Mouse (Mus musculus) CH12.LX (cell line): ENCODE measurements around the gene Plxna2. TPM values are rescaled to one million over a fixed set of nuclear protein-coding genes. Genes with fewer than 3 reads are reported as not detected.

ENCODE experiments used
- DNase-seq: peaks from one replicate; pipeline ENCODE4 v3.0.0-alpha.2; 2013; ENCODE audit errors: extremely low read depth
- H3K27ac ChIP-seq: 2 replicates; pipeline ENCODE4 v1.5.1; 2012; ENCODE audit warnings: low read depth, mild to moderate bottlenecking, control low read depth, moderate library complexity; ENCODE audit not compliant: insufficient read depth
- H3K27me3 ChIP-seq: replicated peaks from 2 replicates; pipeline ENCODE3; 2012; ENCODE audit warnings: inconsistent platforms
- H3K36me3 ChIP-seq, 2 experiments: replicated peaks in 1 of 2; 2 replicates each; pipeline versions ENCODE3 to v1.6.1; 2012; ENCODE audit warnings: inconsistent platforms in 1 of 2, low read length in 1 of 2, mild to moderate bottlenecking in 1 of 2, mixed read lengths in 1 of 2, moderate library complexity in 1 of 2; ENCODE audit not compliant: control insufficient read depth in 1 of 2, insufficient read depth in 1 of 2
- H3K4me1 ChIP-seq, 2 experiments: 2 replicates each; pipeline ENCODE4 v1.6.1; 2012; ENCODE audit warnings: inconsistent platforms in 1 of 2, moderate library complexity in 1 of 2; ENCODE audit not compliant: insufficient read depth in 2 of 2, control insufficient read depth in 1 of 2
- H3K4me2 ChIP-seq: 2 replicates; pipeline ENCODE4 v1.6.1; 2012; ENCODE audit warnings: low read depth, mild to moderate bottlenecking, control low read depth; ENCODE audit not compliant: poor library complexity, insufficient read depth, severe bottlenecking
- H3K4me3 ChIP-seq, 3 experiments: fragments of 150-350 bp in 1 of 3; sonication (generic) in 1 of 3; replicated peaks in 1 of 3; 2 replicates each; pipeline versions ENCODE3 to v1.5.1; 2011 to 2012; ENCODE audit warnings: low read depth in 2 of 3, low read length in 2 of 3, mild to moderate bottlenecking in 2 of 3, moderate library complexity in 2 of 3, control low read depth in 1 of 3, improper control_type of control experiment in 1 of 3, inconsistent platforms in 1 of 3, mixed read lengths in 1 of 3; ENCODE audit not compliant: poor library complexity in 1 of 3
- H3K79me2 ChIP-seq: replicated peaks from 2 replicates; pipeline ENCODE4 v1.6.1; 2012; ENCODE audit warnings: mild to moderate bottlenecking, moderate library complexity; ENCODE audit not compliant: control insufficient read depth, poor library complexity, insufficient read depth, severe bottlenecking; ENCODE audit errors: extremely low read depth
- H3K9ac ChIP-seq: 2 replicates; pipeline ENCODE4 v1.6.1; 2012; ENCODE audit warnings: low read depth, mild to moderate bottlenecking, control low read depth, moderate library complexity; ENCODE audit not compliant: insufficient read depth
- H3K9me3 ChIP-seq: replicated peaks from 2 replicates; pipeline ENCODE3; 2012; ENCODE audit warnings: low read length, inconsistent platforms, mixed read lengths
- CTCF ChIP-seq, 2 experiments: IDR thresholded peaks in 1 of 2; conservative IDR thresholded peaks in 1 of 2; 2 replicates each; pipeline ENCODE4 v1.5.1; 2011 to 2012; ENCODE audit warnings: low read depth in 2 of 2, low read length in 2 of 2, improper control_type of control experiment in 1 of 2, inconsistent platforms in 1 of 2, mild to moderate bottlenecking in 1 of 2, moderate library complexity in 1 of 2
- ELF1 ChIP-seq: IDR thresholded peaks from 2 replicates; pipeline ENCODE4 v1.6.1; 2014; ENCODE audit warnings: low read depth, mild to moderate bottlenecking, inconsistent platforms, low read length, improper control_type of control experiment
- JUND ChIP-seq: conservative IDR thresholded peaks from 2 replicates; pipeline ENCODE4 v1.6.1; 2011; ENCODE audit warnings: low read depth, low read length, improper control_type of control experiment
- MAX ChIP-seq: IDR thresholded peaks from 2 replicates; pipeline ENCODE4 v1.6.1; 2011; ENCODE audit warnings: low read length, improper control_type of control experiment
- MAZ ChIP-seq: IDR thresholded peaks from 2 replicates; pipeline ENCODE4 v1.6.1; 2012; ENCODE audit warnings: low read depth, mild to moderate bottlenecking, inconsistent platforms, low read length, improper control_type of control experiment, moderate library complexity
- MXI1 ChIP-seq: IDR thresholded peaks from 2 replicates; pipeline ENCODE4 v1.6.1; 2011; ENCODE audit warnings: mild to moderate bottlenecking, low read depth, low read length, improper control_type of control experiment
- MYC ChIP-seq: IDR thresholded peaks from 2 replicates; pipeline ENCODE4 v1.6.1; 2011; ENCODE audit warnings: low read depth, mild to moderate bottlenecking, improper control_type of control experiment, low read length
- NRF1 ChIP-seq: IDR thresholded peaks from 2 replicates; pipeline ENCODE4 v1.6.1; 2014; ENCODE audit warnings: low read depth, mild to moderate bottlenecking, inconsistent platforms, low read length, improper control_type of control experiment, moderate library complexity
- RAD21 ChIP-seq: IDR thresholded peaks from 2 replicates; pipeline ENCODE4 v1.6.1; 2011; ENCODE audit warnings: low read depth, mild to moderate bottlenecking, low read length, improper control_type of control experiment, moderate library complexity
- RCOR1 ChIP-seq: conservative IDR thresholded peaks from 2 replicates; pipeline ENCODE4 v1.6.1; 2012; ENCODE audit warnings: low read depth, mild to moderate bottlenecking, inconsistent platforms, low read length, improper control_type of control experiment
- SMC3 ChIP-seq: IDR thresholded peaks from 2 replicates; pipeline ENCODE4 v1.6.1; 2011; ENCODE audit warnings: low read depth, low read length, improper control_type of control experiment
- UBTF ChIP-seq: IDR thresholded peaks from 2 replicates; pipeline ENCODE4 v1.6.1; 2012; ENCODE audit warnings: low read depth, mild to moderate bottlenecking, inconsistent platforms, low read length, improper control_type of control experiment, moderate library complexity
- ZC3H11A ChIP-seq: IDR thresholded peaks from 2 replicates; pipeline ENCODE4 v1.6.1; 2012; ENCODE audit warnings: low read depth, mild to moderate bottlenecking, inconsistent platforms, low read length, improper control_type of control experiment
- ZKSCAN1 ChIP-seq: IDR thresholded peaks from 2 replicates; pipeline ENCODE4 v1.6.1; 2012; ENCODE audit warnings: low read depth, inconsistent platforms, low read length, improper control_type of control experiment, borderline replicate concordance
- ZNF384 ChIP-seq: IDR thresholded peaks from 2 replicates; pipeline ENCODE4 v1.6.1; 2012; ENCODE audit warnings: low read depth, low read length, improper control_type of control experiment, inconsistent platforms
- dilution Hi-C: fragments of 300-500 bp; cut with MboI; formaldehyde crosslinking; loops from 2 replicates; pipeline ENCODE4 v1.14.3; 2020; ENCODE audit warnings: low sequenced_read_pairs; ENCODE audit not compliant: extremely low pct_unique_long_range_greater_than_20kb, extremely low pct_ligation_motif_present
- in situ Hi-C: fragments of 300-500 bp; cut with MboI; formaldehyde crosslinking; loops from 3 replicates; pipeline ENCODE4 v1.14.3; 2019; ENCODE audit warnings: low sequenced_read_pairs, low pct_ligation_motif_present, low pct_unique_long_range_greater_than_20kb, mixed read lengths
- polyA plus RNA-seq: library from polyadenylated mRNA; unstranded; fragments of >175 nt; gene quantifications from 2 replicates; pipeline ENCODE4 v1.2.1, GENCODE M21; 2012; ENCODE audit warnings: low read depth; ENCODE audit not compliant: insufficient read length
- total RNA-seq, 2 experiments: library from RNA; depleted of rRNA; stranded (reverse); fragments of 300-350 nt in 1 of 2; fragments of >200 nt in 1 of 2; gene quantifications; 2 replicates each; pipeline ENCODE4 v1.2.3; 2012 to 2014

The Plxna2 gene
- total and polyA plus RNA-seq, 3 experiments: 0.04 to 0.05 (median 0.04) TPM

DNA sequence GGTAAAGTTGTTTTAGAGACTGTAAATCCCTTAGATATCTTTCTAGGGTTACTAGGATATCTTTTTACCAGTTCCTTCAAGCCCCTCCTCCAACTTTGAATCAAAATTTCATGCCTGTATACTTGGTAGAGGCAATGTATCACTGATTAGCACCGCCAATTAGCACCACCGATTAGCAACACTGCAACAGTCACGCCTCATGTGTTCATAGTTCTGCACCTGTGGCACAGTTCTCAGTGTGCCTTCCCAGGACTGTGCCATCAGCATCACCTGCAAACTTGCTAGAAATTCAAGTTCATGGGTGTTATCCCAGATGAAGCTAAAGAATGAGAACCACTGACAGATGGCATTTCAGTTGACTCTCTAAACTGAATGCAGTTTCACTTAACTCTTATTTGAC is 138.8 kb downstream of the Plxna2 start:
- no peak for DNase-seq
- no peaks in the 10 kb centered on the region for H3K27me3 ChIP-seq
- no peaks in the 10 kb centered on the region for H3K9me3 ChIP-seq
- H3K4me1 ChIP-seq: peaks cover 0 to 23% of the 10 kb centered on the region in 2 experiments; a peak in 3 of 4 replicates
- dilution Hi-C loops: no loop called here
- no peaks in the 10 kb centered on the region for H3K79me2 ChIP-seq
- H3K36me3 ChIP-seq: no peaks in the 10 kb centered on the region
- H3K9ac ChIP-seq: no peak overlapping the region
- TF ChIP-seq UBTF: no peak
- TF ChIP-seq CTCF (conservative IDR thresholded peaks at IDR 0.05 in 1 of 2, IDR thresholded peaks at IDR 0.05 in 1 of 2; ENCODE audit: low read depth in 2 of 2, low read length in 2 of 2): no peak
- TF ChIP-seq, all 38 proteins: peak for 0
- no peak overlapping the region for H3K4me2 ChIP-seq
- no peak overlapping the region for H3K4me3 ChIP-seq
- no peak overlapping the region for H3K27ac ChIP-seq
- in situ Hi-C loops: no loop called here

DNA sequence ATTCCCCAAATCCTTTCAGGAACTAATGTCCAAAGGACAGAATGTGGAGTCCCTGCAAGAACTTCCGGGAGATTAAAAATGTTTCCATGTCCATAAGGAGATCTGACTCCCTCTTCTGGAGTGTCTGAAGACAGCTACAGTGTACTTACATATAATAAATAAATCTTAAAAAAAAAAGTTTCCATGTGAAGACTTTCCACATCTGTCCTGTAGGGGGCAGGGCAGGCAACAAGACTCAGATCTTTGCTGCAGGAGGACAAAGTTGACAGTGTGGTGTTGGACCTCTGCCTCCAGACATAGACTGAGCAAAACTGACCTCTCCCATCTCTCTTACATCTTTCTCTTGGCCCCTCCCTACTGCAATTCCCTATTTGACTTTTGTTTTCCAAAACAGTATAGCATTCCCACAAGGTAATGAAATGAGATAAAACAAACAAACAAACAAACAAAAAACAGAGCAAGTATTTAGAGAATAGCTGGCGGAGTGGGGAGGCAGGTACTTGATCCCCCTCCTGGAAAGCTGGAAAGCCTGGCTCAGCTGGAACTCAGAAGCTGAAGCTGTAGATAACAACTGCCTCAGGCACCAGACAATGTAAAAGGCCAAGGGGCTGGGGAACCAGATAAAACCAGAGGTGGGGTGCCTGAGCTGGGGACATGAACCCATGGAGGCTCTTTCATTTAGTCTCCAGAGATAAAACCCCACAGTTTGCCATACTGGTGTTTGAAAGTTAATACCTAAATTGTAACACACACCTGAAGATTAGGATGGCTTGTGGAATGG is 143.6 kb downstream of the Plxna2 start:
- DNase-seq: peak; percentile 56
- dilution Hi-C loops (no loop called here), in situ Hi-C loops (loop anchor here (5.0 kb wide), 1 partner anchor 41 kb away; no protein-coding TSS in a partner anchor)
- Histone ChIP-seq H3K9me3 (no peaks in the 10 kb centered on the region), H3K27me3 (no peaks in the 10 kb centered on the region), H3K79me2 (no peaks in the 10 kb centered on the region), H3K9ac (no peak overlapping the region), H3K27ac (no peak overlapping the region), H3K4me2 (no peak overlapping the region), H3K4me3 (no peak overlapping the region), H3K36me3 (no peaks in the 10 kb centered on the region), H3K4me1 (peaks cover 0 to 24% of the 10 kb centered on the region in 2 experiments; a peak in 3 of 4 replicates)
- TF ChIP-seq MAX (no peak), ZC3H11A (peak; percentile 14; the same call in 1 of the 2 replicates), RCOR1 (no peak), NRF1 (no peak), MAZ (no peak), SMC3 (peak; percentile 78), ELF1 (no peak), MXI1 (no peak), RAD21 (peak; percentile 70), ZNF384 (peak; percentile 90), JUND (no peak), ZKSCAN1 (no peak), CTCF (conservative IDR thresholded peaks at IDR 0.05 in 1 of 2, IDR thresholded peaks at IDR 0.05 in 1 of 2; ENCODE audit: low read depth in 2 of 2, low read length in 2 of 2) (peak; percentile 28 to 77; a peak in 2 of 4 replicates), MYC (no peak)
